Mouse (Mus musculus) G1E (cell line): Measurements from ENCODE around the gene Tm2d1. TPM values are rescaled to one million over a fixed set of nuclear protein-coding genes. Genes with fewer than 3 reads are reported as not detected.

Source experiments
- ATAC-seq: 2 replicates; pipeline ENCODE4 v1.8.0; 2016; ENCODE audit warnings: mild to moderate bottlenecking; ENCODE audit not compliant: insufficient number of reproducible peaks, poor library complexity, low FRiP score, severe bottlenecking; ENCODE audit errors: extremely low read depth
- DNase-seq: peaks from one replicate; pipeline ENCODE4 v3.0.0; 2012; ENCODE audit warnings: low spot score
- H3K27me3 ChIP-seq: 2 replicates; pipeline ENCODE4 v1.6.1; 2012; ENCODE audit warnings: mild to moderate bottlenecking, low read length, inconsistent platforms; ENCODE audit not compliant: insufficient read depth
- H3K36me3 ChIP-seq: replicated peaks from 2 replicates; pipeline ENCODE3; 2012; ENCODE audit warnings: mild to moderate bottlenecking, inconsistent platforms
- H3K4me1 ChIP-seq: 2 replicates; pipeline ENCODE4 v1.6.1; 2012; ENCODE audit warnings: low read depth, low read length, inconsistent platforms, mixed read lengths; ENCODE audit not compliant: insufficient read depth
- H3K4me3 ChIP-seq: 2 replicates; pipeline ENCODE4 v1.5.1; 2012; ENCODE audit warnings: low read depth, mild to moderate bottlenecking, inconsistent platforms, low read length, moderate library complexity, mixed read lengths
- H3K9me3 ChIP-seq: replicated peaks from 2 replicates; pipeline ENCODE4 v1.6.1; 2012; ENCODE audit warnings: inconsistent platforms
- CTCF ChIP-seq: IDR thresholded peaks from 2 replicates; pipeline ENCODE4 v1.5.1; 2012; ENCODE audit warnings: low read depth, low read length, inconsistent platforms, mixed read lengths
- GATA1 ChIP-seq: IDR thresholded peaks from 2 replicates; pipeline ENCODE4 v1.6.1; 2012; ENCODE audit warnings: borderline replicate concordance, low read length, inconsistent platforms, mixed read lengths
- GATA2 ChIP-seq: IDR thresholded peaks from 2 replicates; pipeline ENCODE4 v1.6.1; 2012; ENCODE audit warnings: low read depth, low read length, inconsistent platforms, borderline replicate concordance
- POLR2AphosphoS5 ChIP-seq: IDR thresholded peaks from 2 replicates; pipeline ENCODE4 v1.6.1; 2012; ENCODE audit warnings: low read depth, low read length, inconsistent platforms; ENCODE audit not compliant: insufficient replicate concordance
- TAL1 ChIP-seq: conservative IDR thresholded peaks from 2 replicates; pipeline ENCODE4 v1.6.1; 2012; ENCODE audit warnings: low read depth, low read length, inconsistent platforms, mixed read lengths
- polyA plus RNA-seq: library from polyadenylated mRNA; stranded (reverse); fragments of >175 nt; gene quantifications from 2 replicates; pipeline ENCODE4 v1.2.3, GENCODE M21; 2012
- total RNA-seq, 2 experiments: library from RNA; stranded (forward) in 1 of 2; stranded (reverse) in 1 of 2; fragments of 200-1000 nt in 1 of 2; fragments of >200 nt in 1 of 2; fragmentation: Nextera tagmentation in 1 of 2; gene quantifications; 2 replicates each; pipeline ENCODE4 v1.2.3; 2014 to 2017

Tm2d1 gene
- total and polyA plus RNA-seq, 3 experiments, result 9.8 to 17.8 (median 12.0) TPM

- TF ChIP-seq GATA2, result no peak
- no peak for TF ChIP-seq TAL1
- TF ChIP-seq GATA1, result no peak
- no peak for TF ChIP-seq CTCF
- TF ChIP-seq POLR2AphosphoS5, result no peak
- no peak for DNase-seq
- Histone ChIP-seq H3K27me3 (no peaks in the 10 kb centered on the region), H3K4me1 (no peaks in the 10 kb centered on the region), H3K9me3 (peaks cover 6% of the 10 kb centered on the region), H3K36me3 (no peaks in the 10 kb centered on the region), H3K4me3 (no peak overlapping the region)
- ATAC-seq, result no peak
Measured at GRCm38 (mm10) chr4:98400926-98401583, 17.9 kb upstream of the Tm2d1 start.

GRCm38 (mm10) chr4:98395690-98396437 lies 12.8 kb upstream of the Tm2d1 start, which contains the start of gene Patj:
TSS of gene Patj (plus strand) at chr4:98395785.
- no peak for ATAC-seq
- H3K27me3 ChIP-seq, result no peaks in the 10 kb centered on the region
- no peaks in the 10 kb centered on the region for H3K36me3 ChIP-seq
- H3K4me3 ChIP-seq, result no peak within 1 kb of the TSS; the same call in 1 of the 2 replicates
- H3K4me1 ChIP-seq, result no peaks in the 10 kb centered on the region
- H3K9me3 ChIP-seq, result peaks cover 10% of the 10 kb centered on the region
- no peak for DNase-seq
- no peak for TF ChIP-seq POLR2AphosphoS5
- TF ChIP-seq CTCF, result no peak
- TF ChIP-seq TAL1, result no peak
- TF ChIP-seq GATA1, result no peak
- no peak for TF ChIP-seq GATA2

- DNase-seq, result no peak
- peaks cover 10% of the 10 kb centered on the region for H3K9me3 ChIP-seq
- H3K4me3 ChIP-seq, result no peak overlapping the region; the same call in 1 of the 2 replicates
- no peaks in the 10 kb centered on the region for H3K27me3 ChIP-seq
- H3K4me1 ChIP-seq, result no peaks in the 10 kb centered on the region
- ATAC-seq, result no peak
- no peak for TF ChIP-seq GATA2
- no peak for TF ChIP-seq GATA1
- no peak for TF ChIP-seq TAL1
- no peak for TF ChIP-seq POLR2AphosphoS5
- no peak for TF ChIP-seq CTCF
- no peaks in the 10 kb centered on the region for H3K36me3 ChIP-seq
Measured at GRCm38 (mm10) chr4:98395346-98395689, 12.2 kb upstream of the Tm2d1 start.

GRCm38 (mm10) chr4:98385036-98385435 lies 1.9 kb upstream of the Tm2d1 start:
- TF ChIP-seq GATA1 (no peak), GATA2 (no peak), POLR2AphosphoS5 (no peak), TAL1 (no peak), CTCF (no peak)
- Histone ChIP-seq H3K4me3 (no peak overlapping the region), H3K36me3 (no peaks in the 10 kb centered on the region), H3K4me1 (no peaks in the 10 kb centered on the region), H3K27me3 (no peaks in the 10 kb centered on the region), H3K9me3 (peaks cover 7% of the 10 kb centered on the region; the same call in 1 of the 2 replicates)
- DNase-seq, result no peak
- ATAC-seq, result no peak

GRCm38 (mm10) chr4:98376943-98377342 lies 6.2 kb downstream of the Tm2d1 start:
- H3K9me3 ChIP-seq, result peaks cover 8% of the 10 kb centered on the region
- ATAC-seq, result no peak
- no peaks in the 10 kb centered on the region for H3K27me3 ChIP-seq
- no peak overlapping the region for H3K4me3 ChIP-seq
- TF ChIP-seq TAL1 (no peak), GATA2 (no peak), POLR2AphosphoS5 (no peak), CTCF (no peak), GATA1 (no peak)
- peaks cover 22% of the 10 kb centered on the region for H3K36me3 ChIP-seq
- no peaks in the 10 kb centered on the region for H3K4me1 ChIP-seq
- DNase-seq, result no peak

GRCm38 (mm10) chr4:98375401-98375800 lies 7.7 kb downstream of the Tm2d1 start:
- Histone ChIP-seq H3K4me3 (no peak overlapping the region), H3K27me3 (no peaks in the 10 kb centered on the region), H3K4me1 (no peaks in the 10 kb centered on the region), H3K36me3 (peaks cover 28% of the 10 kb centered on the region), H3K9me3 (peaks cover 8% of the 10 kb centered on the region)
- no peak for TF ChIP-seq GATA1
- no peak for TF ChIP-seq CTCF
- no peak for TF ChIP-seq POLR2AphosphoS5
- no peak for TF ChIP-seq GATA2
- no peak for TF ChIP-seq TAL1
- DNase-seq (no peak), ATAC-seq (no peak)
